Mouse (Mus musculus) liver, embryonic 16.5 days (tissue): ENCODE results near the gene Hist1h3f. TPM values are rescaled to one million over a fixed set of nuclear protein-coding genes. Genes with fewer than 3 reads are reported as not detected.

ENCODE experiments used
- ATAC-seq: fragments of 200-750 bp; cut with Nextera tagmentation; 2 replicates; pipeline ENCODE4 v1.8.0; 2017; ENCODE audit warnings: low read depth, mild to moderate bottlenecking, moderate number of reproducible peaks, moderate library complexity
- H3K27ac ChIP-seq: fragments of 300-500 bp; sonication (generic); 2 replicates; pipeline ENCODE4 v1.5.1; 2014; ENCODE audit warnings: mild to moderate bottlenecking, low read length
- H3K27me3 ChIP-seq: fragments of 300-500 bp; sonication (generic); 2 replicates; pipeline ENCODE4 v1.6.1; 2014; ENCODE audit warnings: low read depth, low read length, mixed read lengths; ENCODE audit not compliant: control insufficient read depth, insufficient read depth
- H3K36me3 ChIP-seq: fragments of 300-500 bp; sonication (generic); 2 replicates; pipeline ENCODE4 v1.6.1; 2014; ENCODE audit warnings: mild to moderate bottlenecking; ENCODE audit not compliant: control insufficient read depth, insufficient read depth
- H3K4me1 ChIP-seq: fragments of 300-500 bp; sonication (generic); 2 replicates; pipeline ENCODE4 v1.6.1; 2014; ENCODE audit warnings: low read depth, low read length, mixed read lengths; ENCODE audit not compliant: control insufficient read depth
- H3K4me2 ChIP-seq: fragments of 300-500 bp; sonication (generic); 2 replicates; pipeline ENCODE4 v1.6.1; 2014; ENCODE audit warnings: low read depth, low read length, mixed read lengths
- H3K4me3 ChIP-seq: fragments of 300-500 bp; sonication (generic); 2 replicates; pipeline ENCODE4 v1.5.1; 2014; ENCODE audit warnings: low read depth, mild to moderate bottlenecking, low read length
- H3K9ac ChIP-seq: fragments of 300-500 bp; sonication (generic); 2 replicates; pipeline ENCODE4 v1.6.1; 2014; ENCODE audit warnings: low read depth, low read length
- H3K9me3 ChIP-seq: fragments of 300-500 bp; sonication (generic); replicated peaks from 2 replicates; pipeline ENCODE4 v1.6.1; 2016; ENCODE audit warnings: low read length; ENCODE audit not compliant: control insufficient read depth
- WGBS: fragments of 180-500 bp; shearing (Covaris S2); extraction: QIAGEN DNeasy Blood & Tissue Kit; methylation state at CpG from one replicate; pipeline ENCODE4 v1.1.7; 2014; ENCODE audit not compliant: insufficient replicate concordance; 5-methylcytosine and 5-hydroxymethylcytosine counted together
- polyA plus RNA-seq: library from polyadenylated mRNA; unstranded; fragments of >200 nt; fragmentation: Nextera tagmentation; extraction: Ambion mirVana; gene quantifications from 2 replicates; pipeline ENCODE4 v1.2.1, GENCODE M21; 2015

Hist1h3f gene
- polyA plus RNA-seq, 1 experiment from 2014 or later = 1.2 TPM

GRCm38 (mm10) chr13:23502916-23503315 lies 40.9 kb upstream of the Hist1h3f start:
- H3K9ac ChIP-seq = no peak overlapping the region
- no peak for ATAC-seq
- H3K36me3 ChIP-seq = no peaks in the 10 kb centered on the region
- no peak overlapping the region for H3K4me2 ChIP-seq
- no peak overlapping the region for H3K4me3 ChIP-seq
- no peaks in the 10 kb centered on the region for H3K27me3 ChIP-seq
- no peak overlapping the region for H3K27ac ChIP-seq
- 70% methylated on average over 4 of the region's 4 CpGs for WGBS
- H3K9me3 ChIP-seq = no peaks in the 10 kb centered on the region
- peaks cover 54% of the 10 kb centered on the region for H3K4me1 ChIP-seq

- Histone ChIP-seq H3K9ac (no peak overlapping the region), H3K4me3 (no peak overlapping the region), H3K27ac (no peak overlapping the region), H3K36me3 (no peaks in the 10 kb centered on the region), H3K9me3 (no peaks in the 10 kb centered on the region), H3K4me1 (peaks cover 49% of the 10 kb centered on the region), H3K4me2 (peak overlapping the region; percentile 18; the same call in 1 of the 2 replicates), H3K27me3 (no peaks in the 10 kb centered on the region)
- ATAC-seq = no peak
- under 1% methylated on average over 9 of the region's 9 CpGs for WGBS
Measured at GRCm38 (mm10) chr13:23503797-23504196, 40.1 kb upstream of the Hist1h3f start.

- Histone ChIP-seq H3K27ac (peak overlapping the region; percentile 43; the same call in 1 of the 2 replicates), H3K9me3 (no peaks in the 10 kb centered on the region), H3K4me2 (peak overlapping the region; percentile 73), H3K4me3 (peak overlapping the region; percentile 59), H3K36me3 (no peaks in the 10 kb centered on the region), H3K9ac (peak overlapping the region; percentile 66), H3K4me1 (peaks cover 43% of the 10 kb centered on the region), H3K27me3 (no peaks in the 10 kb centered on the region)
- ATAC-seq = peak; percentile 45
- 4% methylated on average over 14 of the region's 14 CpGs for WGBS
Measured at GRCm38 (mm10) chr13:23505662-23506345, 38.0 kb upstream of the Hist1h3f start.

GRCm38 (mm10) chr13:23506351-23506750 lies 37.5 kb upstream of the Hist1h3f start:
- WGBS = 1% methylated on average over 13 of the region's 13 CpGs
- H3K4me2 ChIP-seq = peak overlapping the region; percentile 73
- no peak overlapping the region for H3K27ac ChIP-seq
- no peaks in the 10 kb centered on the region for H3K9me3 ChIP-seq
- H3K4me1 ChIP-seq = peaks cover 43% of the 10 kb centered on the region
- peak overlapping the region; percentile 59 for H3K4me3 ChIP-seq
- H3K9ac ChIP-seq = peak overlapping the region; percentile 66
- no peaks in the 10 kb centered on the region for H3K27me3 ChIP-seq
- H3K36me3 ChIP-seq = no peaks in the 10 kb centered on the region
- ATAC-seq = peak; percentile 69

- 0 out of 2 replicates have a peak, but pooled peaks have one; percentile 40 for ATAC-seq
- H3K4me2 ChIP-seq = peak overlapping the region; percentile 73
- H3K27me3 ChIP-seq = no peaks in the 10 kb centered on the region
- H3K4me1 ChIP-seq = peaks cover 38% of the 10 kb centered on the region
- no peaks in the 10 kb centered on the region for H3K36me3 ChIP-seq
- 0 out of 2 replicates have a peak overlapping the region, but pooled peaks have one; percentile 14 for H3K27ac ChIP-seq
- H3K4me3 ChIP-seq = peak overlapping the region; percentile 59
- WGBS = 13% methylated on average over 14 of the region's 14 CpGs
- H3K9ac ChIP-seq = no peak overlapping the region
- no peaks in the 10 kb centered on the region for H3K9me3 ChIP-seq
Measured at GRCm38 (mm10) chr13:23506819-23507515, 36.9 kb upstream of the Hist1h3f start.

- H3K4me2 ChIP-seq = no peak overlapping the region
- H3K9ac ChIP-seq = no peak overlapping the region
- no peak overlapping the region for H3K4me3 ChIP-seq
- no peaks in the 10 kb centered on the region for H3K36me3 ChIP-seq
- H3K27me3 ChIP-seq = no peaks in the 10 kb centered on the region
- WGBS = 36% methylated on average over 1 of the region's 1 CpGs
- H3K4me1 ChIP-seq = peaks cover 22% of the 10 kb centered on the region
- ATAC-seq = no peak
- no peak overlapping the region for H3K27ac ChIP-seq
- H3K9me3 ChIP-seq = no peaks in the 10 kb centered on the region
Measured at GRCm38 (mm10) chr13:23510127-23510526, 33.7 kb upstream of the Hist1h3f start.

GRCm38 (mm10) chr13:23513517-23513916 lies 30.3 kb upstream of the Hist1h3f start:
- Histone ChIP-seq H3K36me3 (no peaks in the 10 kb centered on the region), H3K9ac (no peak overlapping the region), H3K4me2 (no peak overlapping the region), H3K4me3 (no peak overlapping the region), H3K4me1 (peaks cover 7% of the 10 kb centered on the region), H3K9me3 (no peaks in the 10 kb centered on the region), H3K27ac (no peak overlapping the region), H3K27me3 (no peaks in the 10 kb centered on the region)
- 90% methylated on average over 1 of the region's 1 CpGs for WGBS
- no peak for ATAC-seq

- Histone ChIP-seq H3K4me2 (no peak overlapping the region), H3K9me3 (no peaks in the 10 kb centered on the region), H3K9ac (no peak overlapping the region), H3K27me3 (no peaks in the 10 kb centered on the region), H3K4me3 (no peak overlapping the region), H3K27ac (no peak overlapping the region), H3K36me3 (no peaks in the 10 kb centered on the region), H3K4me1 (peaks cover 15% of the 10 kb centered on the region)
- no peak for ATAC-seq
- WGBS = 60% methylated on average over 5 of the region's 5 CpGs
Measured at GRCm38 (mm10) chr13:23515281-23515680, 28.6 kb upstream of the Hist1h3f start.
